Mouse (Mus musculus) CH12.LX (cell line): ENCODE results near the gene Il31ra.

Source experiments
- CTCF ChIP-seq, 2 experiments: IDR thresholded peaks in 1 of 2; conservative IDR thresholded peaks in 1 of 2; 2 replicates each; pipeline ENCODE4 v1.5.1; 2011 to 2012; ENCODE audit warnings: low read depth in 2 of 2, low read length in 2 of 2, improper control_type of control experiment in 1 of 2, inconsistent platforms in 1 of 2, mild to moderate bottlenecking in 1 of 2, moderate library complexity in 1 of 2
- E2F4 ChIP-seq: IDR thresholded peaks from 2 replicates; pipeline ENCODE4 v1.6.1; 2011; ENCODE audit warnings: low read depth, low read length, improper control_type of control experiment; ENCODE audit not compliant: insufficient replicate concordance
- EP300 ChIP-seq: IDR thresholded peaks from 2 replicates; pipeline ENCODE4 v1.6.1; 2011; ENCODE audit warnings: low read length, improper control_type of control experiment
- JUND ChIP-seq: conservative IDR thresholded peaks from 2 replicates; pipeline ENCODE4 v1.6.1; 2011; ENCODE audit warnings: low read depth, low read length, improper control_type of control experiment
- POLR2A ChIP-seq: IDR thresholded peaks from 2 replicates; pipeline ENCODE4 v1.6.1; 2011; ENCODE audit warnings: low read depth, mild to moderate bottlenecking, improper control_type of control experiment, low read length
- ZC3H11A ChIP-seq: IDR thresholded peaks from 2 replicates; pipeline ENCODE4 v1.6.1; 2012; ENCODE audit warnings: low read depth, mild to moderate bottlenecking, inconsistent platforms, low read length, improper control_type of control experiment
- ZKSCAN1 ChIP-seq: IDR thresholded peaks from 2 replicates; pipeline ENCODE4 v1.6.1; 2012; ENCODE audit warnings: low read depth, inconsistent platforms, low read length, improper control_type of control experiment, borderline replicate concordance
- ZNF384 ChIP-seq: IDR thresholded peaks from 2 replicates; pipeline ENCODE4 v1.6.1; 2012; ENCODE audit warnings: low read depth, low read length, improper control_type of control experiment, inconsistent platforms

GRCm38 (mm10) chr13:112471201-112471600, 123.0 kb downstream of the Il31ra start:
- TF ChIP-seq CTCF (conservative IDR thresholded peaks at IDR 0.05 in 1 of 2, IDR thresholded peaks at IDR 0.05 in 1 of 2; ENCODE audit: low read depth in 2 of 2, low read length in 2 of 2): no peak
- TF ChIP-seq ZNF384: no peak
- TF ChIP-seq E2F4: no peak
- TF ChIP-seq ZKSCAN1: no peak
- no peak for TF ChIP-seq ZC3H11A
- no peak for TF ChIP-seq POLR2A
- TF ChIP-seq EP300: no peak
- TF ChIP-seq JUND: no peak
